Mouse (Mus musculus) liver, embryonic 14.5 days (tissue): Measurements from ENCODE around the gene Sgtb.

Source experiments
- CTCF ChIP-seq: IDR thresholded peaks from 2 replicates; pipeline ENCODE4 v1.5.1; 2016; ENCODE audit warnings: antibody characterized with exemption, low read depth, control low read depth
- EP300 ChIP-seq: IDR thresholded peaks from 2 replicates; pipeline ENCODE4 v1.6.1; 2016; ENCODE audit warnings: antibody characterized with exemption, low read depth

GRCm38 (mm10) chr13:104072351-104072750 is 37.2 kb upstream of the Sgtb start:
- TF ChIP-seq CTCF (no peak), EP300 (no peak)
